Mouse (Mus musculus) forebrain, embryonic 12.5 days (tissue): ENCODE measurements around the gene Ccdc148. TPM values are rescaled to one million over a fixed set of nuclear protein-coding genes. Genes with fewer than 3 reads are reported as not detected.

Experiments used
- ATAC-seq: fragments of 200-750 bp; cut with Nextera tagmentation; 2 replicates; pipeline ENCODE4 v1.8.0; 2017; ENCODE audit warnings: moderate TSS enrichment; ENCODE audit not compliant: low FRiP score
- H3K27ac ChIP-seq: fragments of 300-500 bp; sonication (generic); 2 replicates; pipeline ENCODE4 v1.5.1; 2016; ENCODE audit warnings: mild to moderate bottlenecking
- H3K27me3 ChIP-seq: fragments of 300-500 bp; sonication (generic); 2 replicates; pipeline ENCODE4 v1.6.1; 2016; ENCODE audit warnings: mild to moderate bottlenecking
- H3K36me3 ChIP-seq: fragments of 300-500 bp; sonication (generic); replicated peaks from 2 replicates; pipeline ENCODE4 v1.6.1; 2016; ENCODE audit warnings: mild to moderate bottlenecking
- H3K4me1 ChIP-seq: fragments of 300-500 bp; sonication (generic); 2 replicates; pipeline ENCODE4 v1.6.1; 2016
- H3K4me2 ChIP-seq: fragments of 300-500 bp; sonication (generic); 2 replicates; pipeline ENCODE4 v1.6.1; 2016; ENCODE audit warnings: mild to moderate bottlenecking, moderate library complexity
- H3K4me3 ChIP-seq: fragments of 300-500 bp; sonication (generic); replicated peaks from 2 replicates; pipeline ENCODE4 v1.5.1; 2016; ENCODE audit warnings: mild to moderate bottlenecking
- H3K9ac ChIP-seq: fragments of 300-500 bp; sonication (generic); 2 replicates; pipeline ENCODE4 v1.6.1; 2016; ENCODE audit warnings: mild to moderate bottlenecking
- H3K9me3 ChIP-seq: fragments of 300-500 bp; sonication (generic); 2 replicates; pipeline ENCODE4 v1.6.1; 2016
- WGBS: fragments of 180-500 bp; shearing (Covaris S2); methylation state at CpG from one replicate; pipeline ENCODE4 v1.1.7; 2016; 5-methylcytosine and 5-hydroxymethylcytosine counted together
- polyA plus RNA-seq: library from polyadenylated mRNA; unstranded; fragments of >200 nt; fragmentation: Nextera tagmentation; extraction: Ambion mirVana; gene quantifications from 2 replicates; pipeline ENCODE4 v1.2.1, GENCODE M21; 2016

Gene Ccdc148
- polyA plus RNA-seq, 1 experiment from 2014 or later: 2.4 TPM

DNA sequence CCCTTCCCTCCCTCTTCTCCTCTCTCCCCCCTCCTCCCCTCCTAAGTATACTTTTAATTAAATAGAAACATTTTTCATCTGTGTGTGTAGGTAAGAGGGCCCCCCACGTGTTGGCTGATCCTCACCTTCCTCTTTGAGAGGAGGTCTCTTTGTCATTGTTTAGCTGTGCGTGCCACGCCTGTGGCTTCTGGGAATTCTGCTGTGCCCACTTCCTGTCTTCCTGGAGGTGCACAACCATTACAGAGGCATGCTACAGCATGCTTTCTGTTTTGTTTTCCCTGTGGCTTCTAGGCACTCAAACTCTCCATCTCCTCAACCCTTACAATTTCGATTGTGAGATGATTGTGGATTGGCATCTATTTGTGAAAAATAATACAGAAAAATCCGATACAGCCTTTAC is 11.1 kb upstream of the Ccdc148 start:
- H3K4me2 ChIP-seq: no peak overlapping the region
- no peaks in the 10 kb centered on the region for H3K36me3 ChIP-seq
- H3K9ac ChIP-seq: no peak overlapping the region
- ATAC-seq: no peak
- no peaks in the 10 kb centered on the region for H3K9me3 ChIP-seq
- no peak overlapping the region for H3K27ac ChIP-seq
- H3K27me3 ChIP-seq: no peaks in the 10 kb centered on the region
- H3K4me3 ChIP-seq: no peak overlapping the region
- 0 out of 2 replicates have a peak, but pooled peaks cover 5% of the 10 kb centered on the region for H3K4me1 ChIP-seq
- WGBS: 86% methylated on average over 5 of the region's 5 CpGs

DNA sequence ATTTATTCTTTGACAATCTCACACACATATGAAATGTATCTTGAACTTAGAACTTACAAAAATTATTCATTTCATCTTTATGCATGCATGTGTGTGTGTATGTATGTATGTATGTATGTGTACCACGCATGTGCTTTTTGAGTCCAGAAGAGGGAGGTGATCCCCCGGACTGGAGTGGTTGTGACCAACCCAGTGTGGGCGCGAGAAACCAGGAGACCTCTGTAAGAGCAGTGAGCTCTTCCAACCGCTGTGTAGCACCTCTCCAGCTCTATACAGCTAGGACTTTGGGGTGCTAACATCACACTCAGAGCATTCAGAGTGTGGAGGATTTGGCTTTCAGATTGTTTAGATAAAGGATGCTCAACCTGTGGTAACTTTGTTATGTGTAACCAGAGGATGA is 10.1 kb upstream of the Ccdc148 start:
- 0 out of 2 replicates have a peak, but pooled peaks cover 5% of the 10 kb centered on the region for H3K4me1 ChIP-seq
- H3K36me3 ChIP-seq: no peaks in the 10 kb centered on the region
- no peak overlapping the region for H3K9ac ChIP-seq
- H3K27ac ChIP-seq: no peak overlapping the region
- WGBS: 97% methylated on average over 5 of the region's 5 CpGs
- no peak for ATAC-seq
- H3K4me3 ChIP-seq: no peak overlapping the region
- no peaks in the 10 kb centered on the region for H3K27me3 ChIP-seq
- H3K9me3 ChIP-seq: no peaks in the 10 kb centered on the region
- H3K4me2 ChIP-seq: no peak overlapping the region

DNA sequence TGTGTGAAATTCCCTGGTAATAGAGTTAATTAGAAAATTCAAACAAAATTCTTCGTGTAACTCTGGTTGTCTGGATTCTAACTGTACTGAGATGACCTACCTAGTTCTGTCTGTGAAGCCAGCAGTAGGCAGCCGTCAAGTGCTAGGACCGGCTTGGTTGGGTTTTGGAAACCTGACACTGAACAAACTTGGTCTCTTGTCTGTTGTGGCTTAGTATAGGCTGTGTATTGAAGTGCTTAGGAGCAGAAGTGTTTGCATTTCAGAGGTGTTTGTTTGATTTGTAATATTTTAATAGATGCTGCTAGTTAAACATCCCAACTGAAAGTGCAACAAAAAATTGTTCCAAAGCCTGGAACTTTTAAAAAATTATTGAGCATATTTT is 9.7 kb upstream of the Ccdc148 start:
- no peaks in the 10 kb centered on the region for H3K27me3 ChIP-seq
- ATAC-seq: no peak
- 87% methylated on average over 3 of the region's 3 CpGs for WGBS

DNA sequence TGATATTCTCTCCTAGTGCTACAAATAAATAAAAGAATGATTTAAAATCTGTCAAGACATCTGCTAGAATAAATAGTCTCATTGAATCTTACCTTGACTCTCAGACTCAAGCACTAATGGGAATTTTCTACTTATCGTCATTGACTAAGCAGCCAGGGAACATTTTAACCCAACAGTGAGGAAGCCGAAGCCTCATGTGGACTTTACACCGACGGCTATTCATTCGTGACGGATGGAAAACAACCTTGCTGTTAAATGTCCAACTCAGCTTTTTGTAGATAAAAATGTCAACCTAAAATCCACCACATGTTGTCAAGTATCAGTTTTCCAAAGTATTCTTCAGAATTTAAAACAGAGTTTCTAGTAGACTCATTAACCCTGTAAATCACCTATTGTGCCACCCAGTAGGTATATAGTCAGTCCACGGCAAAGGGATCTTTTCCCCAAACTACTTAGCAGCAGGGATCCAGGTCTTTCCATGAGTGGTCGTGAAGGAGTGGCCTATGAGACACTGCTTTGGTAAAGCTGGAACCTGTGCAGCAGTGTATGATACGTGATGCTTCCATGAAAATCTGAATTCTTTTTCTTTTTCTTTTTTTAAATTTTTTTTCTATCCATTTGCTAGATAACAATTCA is 9.2 kb upstream of the Ccdc148 start:
- H3K27me3 ChIP-seq: no peaks in the 10 kb centered on the region
- H3K27ac ChIP-seq: no peak overlapping the region
- H3K9ac ChIP-seq: no peak overlapping the region
- no peaks in the 10 kb centered on the region for H3K9me3 ChIP-seq
- no peak overlapping the region for H3K4me2 ChIP-seq
- 0 out of 2 replicates have a peak, but pooled peaks cover 5% of the 10 kb centered on the region for H3K4me1 ChIP-seq
- WGBS: 77% methylated on average over 9 of the region's 9 CpGs
- H3K4me3 ChIP-seq: no peak overlapping the region
- ATAC-seq: no peak
- H3K36me3 ChIP-seq: no peaks in the 10 kb centered on the region

More for the DNA sequence above, 9.7 kb upstream of the Ccdc148 start:
- Histone ChIP-seq H3K9ac (no peak overlapping the region), H3K9me3 (no peaks in the 10 kb centered on the region), H3K4me3 (no peak overlapping the region), H3K4me2 (no peak overlapping the region), H3K36me3 (no peaks in the 10 kb centered on the region), H3K27ac (no peak overlapping the region), H3K4me1 (0 out of 2 replicates have a peak, but pooled peaks cover 5% of the 10 kb centered on the region)

DNA sequence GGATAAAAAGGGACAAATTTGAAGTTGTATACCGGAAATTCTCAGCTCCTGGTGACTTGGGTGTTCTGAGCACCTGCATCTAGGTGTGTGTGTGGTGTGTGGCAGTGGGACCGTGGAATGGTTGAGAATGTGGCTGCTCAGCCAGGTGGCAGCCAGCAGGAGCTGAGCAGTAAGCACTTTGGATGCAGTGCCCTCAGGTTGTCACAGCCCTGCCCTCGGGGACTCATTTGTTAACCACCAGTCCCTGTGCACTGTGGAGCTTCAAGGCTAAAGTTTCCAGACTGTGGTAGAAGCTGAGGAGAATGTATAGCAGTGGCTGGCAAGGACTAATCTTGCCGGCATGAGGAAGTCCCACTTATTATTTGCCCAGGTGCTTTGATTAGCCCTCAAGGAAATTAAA is 7.3 kb upstream of the Ccdc148 start:
- WGBS: 92% methylated on average over 4 of the region's 4 CpGs

DNA sequence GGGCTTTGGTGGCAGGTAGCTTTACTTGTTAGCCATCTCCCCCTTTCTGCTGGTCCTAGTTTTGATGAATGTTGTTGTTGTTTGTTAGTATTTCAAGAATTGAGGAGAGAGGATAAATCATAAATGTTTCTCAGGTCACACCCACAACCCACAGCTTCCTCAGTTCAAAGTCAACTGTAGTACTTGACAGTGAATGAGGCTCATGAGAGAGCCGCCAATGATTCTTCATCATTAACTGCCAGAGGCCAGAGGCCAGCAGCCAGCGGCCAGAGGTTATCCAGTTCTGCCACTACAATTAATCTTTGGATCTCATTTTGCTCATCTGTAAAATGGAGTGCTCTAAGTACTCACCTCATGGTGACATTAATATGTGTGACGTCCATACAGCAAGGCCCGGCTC is 6.5 kb upstream of the Ccdc148 start:
- Histone ChIP-seq H3K27ac (no peak overlapping the region), H3K36me3 (no peaks in the 10 kb centered on the region), H3K9me3 (no peaks in the 10 kb centered on the region), H3K9ac (no peak overlapping the region), H3K4me1 (peaks cover 14% of the 10 kb centered on the region), H3K4me3 (no peak overlapping the region), H3K4me2 (no peak overlapping the region), H3K27me3 (no peaks in the 10 kb centered on the region)
- WGBS: 91% methylated on average over 4 of the region's 4 CpGs
- no peak for ATAC-seq

More for the DNA sequence above, 7.3 kb upstream of the Ccdc148 start:
- Histone ChIP-seq H3K4me2 (no peak overlapping the region), H3K9me3 (no peaks in the 10 kb centered on the region), H3K36me3 (no peaks in the 10 kb centered on the region), H3K27ac (no peak overlapping the region), H3K27me3 (no peaks in the 10 kb centered on the region), H3K4me1 (peaks cover 10% of the 10 kb centered on the region), H3K9ac (no peak overlapping the region), H3K4me3 (no peak overlapping the region)
- no peak for ATAC-seq

DNA sequence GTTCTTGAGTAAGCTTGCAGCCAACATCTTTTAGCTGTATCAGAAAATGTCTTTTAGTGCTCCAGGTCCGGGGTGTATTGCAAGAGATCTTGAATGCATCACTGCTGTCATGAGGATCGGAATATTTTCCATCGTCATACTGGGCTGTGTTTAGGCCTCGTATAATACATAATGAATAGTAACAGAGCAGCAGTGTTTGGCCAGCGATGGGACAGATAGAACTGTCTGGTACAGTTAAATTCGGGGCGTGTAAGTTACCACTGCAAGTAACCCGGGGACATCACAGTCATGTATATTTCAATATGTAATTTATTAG is 1.8 kb upstream of the Ccdc148 start:
- WGBS: 33% methylated on average over 8 of the region's 8 CpGs
- peak overlapping the region; percentile 84 for H3K9ac ChIP-seq
- no peak overlapping the region for H3K27ac ChIP-seq
- H3K4me3 ChIP-seq: peak overlapping the region; percentile 86
- no peaks in the 10 kb centered on the region for H3K9me3 ChIP-seq
- H3K36me3 ChIP-seq: no peaks in the 10 kb centered on the region
- H3K27me3 ChIP-seq: no peaks in the 10 kb centered on the region
- peak overlapping the region; percentile 80 for H3K4me2 ChIP-seq
- H3K4me1 ChIP-seq: peaks cover 18% of the 10 kb centered on the region
- ATAC-seq: no peak

DNA sequence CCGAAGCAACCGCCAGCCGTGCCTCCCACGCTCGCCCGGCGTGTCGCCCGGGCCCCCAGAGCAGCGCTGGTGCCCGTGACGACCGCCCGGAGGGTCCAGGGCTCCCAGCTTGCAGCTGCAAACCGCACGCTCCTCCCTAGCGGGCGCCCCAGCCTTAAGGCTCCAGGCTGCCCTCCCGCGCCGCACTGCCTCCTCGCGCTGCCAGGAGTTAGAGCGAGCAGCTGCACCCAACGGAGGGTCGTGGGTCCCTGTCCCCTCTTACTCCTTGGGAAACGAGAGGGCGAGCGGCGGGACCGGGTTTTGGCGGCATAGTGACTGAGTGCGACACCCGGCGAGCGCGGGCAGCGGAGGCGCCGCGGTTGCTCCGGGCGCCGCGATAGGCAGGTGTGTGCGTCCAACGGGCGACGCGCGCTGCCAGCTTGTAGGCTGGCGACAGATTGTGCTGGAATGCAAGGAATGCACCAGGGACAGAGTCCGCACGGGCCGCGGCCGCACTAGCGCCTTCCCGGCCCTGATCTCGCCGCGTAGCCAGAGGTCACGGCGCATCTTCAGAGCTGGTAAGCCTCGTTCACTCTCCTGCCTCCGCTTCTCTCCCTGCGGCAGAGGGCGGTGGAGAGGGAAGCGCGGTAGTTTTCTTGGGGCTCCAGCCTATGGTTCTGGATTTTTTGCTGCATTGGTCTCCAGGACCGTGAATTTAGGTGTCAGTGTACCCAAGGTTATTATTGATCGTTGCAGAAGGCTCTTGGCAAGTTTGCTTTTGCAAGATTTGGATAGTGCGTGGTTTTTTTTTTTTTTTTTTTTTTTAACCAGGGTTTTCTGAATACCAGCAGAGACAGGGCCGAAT is 1.2 kb upstream of the Ccdc148 start:
- no peaks in the 10 kb centered on the region for H3K27me3 ChIP-seq
- ATAC-seq: peak; percentile 69
- peak overlapping the region; percentile 84 for H3K9ac ChIP-seq
- H3K9me3 ChIP-seq: no peaks in the 10 kb centered on the region
- WGBS: 2% methylated on average over 74 of the region's 74 CpGs
- peak overlapping the region; percentile 80 for H3K4me2 ChIP-seq
- peaks cover 18% of the 10 kb centered on the region for H3K4me1 ChIP-seq
- H3K36me3 ChIP-seq: no peaks in the 10 kb centered on the region
- peak overlapping the region; percentile 86 for H3K27ac ChIP-seq
- peak overlapping the region; percentile 86 for H3K4me3 ChIP-seq

DNA sequence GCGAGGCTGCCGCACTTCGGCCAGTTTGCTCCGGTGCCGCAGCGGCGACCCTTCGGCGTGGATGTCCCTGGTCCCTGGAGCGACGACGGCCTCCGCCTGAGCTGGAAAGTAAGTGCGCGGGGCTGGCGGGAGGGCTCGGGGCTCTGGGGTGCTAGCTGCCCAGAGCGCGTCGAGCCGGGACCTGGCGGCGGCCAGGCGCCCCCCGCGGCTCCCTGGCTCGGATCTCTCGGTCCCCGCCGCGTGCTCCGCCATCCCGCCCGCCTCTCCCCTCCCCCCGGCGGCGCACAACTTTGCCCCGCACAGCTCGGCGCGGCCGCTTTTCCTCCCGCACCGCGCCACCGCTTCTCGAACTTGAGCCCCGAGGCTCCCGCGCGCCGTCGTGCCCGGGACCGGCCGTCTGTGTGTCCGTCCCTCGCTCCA is 548 bp upstream of the Ccdc148 start:
- peak; percentile 66 for ATAC-seq
- Histone ChIP-seq H3K9me3 (no peaks in the 10 kb centered on the region), H3K9ac (peak overlapping the region; percentile 84), H3K27ac (peak overlapping the region; percentile 86), H3K4me2 (peak overlapping the region; percentile 80), H3K4me3 (peak overlapping the region; percentile 86), H3K27me3 (no peaks in the 10 kb centered on the region), H3K36me3 (no peaks in the 10 kb centered on the region), H3K4me1 (peaks cover 18% of the 10 kb centered on the region)
- WGBS: 0% methylated on average over 47 of the region's 58 CpGs

DNA sequence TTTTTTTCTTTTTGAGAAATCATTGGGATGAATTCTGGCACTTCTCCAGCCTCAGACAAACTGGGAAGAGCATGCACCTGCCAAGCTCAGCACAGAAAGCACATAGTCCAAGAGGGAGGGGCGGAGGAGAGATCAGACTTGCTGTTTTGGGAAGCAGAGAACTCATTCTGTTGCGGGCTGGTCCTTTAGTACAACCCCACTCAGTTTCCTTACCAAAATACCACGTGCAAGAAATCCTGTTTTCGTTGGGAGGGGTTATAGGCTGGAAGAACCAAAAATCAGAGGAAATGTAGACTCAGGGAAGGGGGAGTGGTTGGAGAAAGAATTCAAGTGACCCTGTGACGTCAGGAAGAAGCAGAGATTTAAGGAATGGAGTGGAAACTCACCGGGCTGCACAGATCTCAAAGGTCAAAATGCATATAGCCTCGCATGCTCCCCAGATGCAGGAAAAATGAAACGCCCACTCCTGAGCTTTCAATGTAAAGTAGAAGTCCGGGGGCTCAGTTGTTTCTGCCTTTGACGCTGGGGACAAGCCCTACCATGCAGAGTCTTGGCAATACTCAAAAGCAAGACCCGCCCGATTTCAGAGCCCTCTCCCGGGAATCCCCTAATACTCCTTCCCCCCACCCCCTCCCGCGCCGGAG is 400 bp downstream of the Ccdc148 start:
- Histone ChIP-seq H3K27me3 (no peaks in the 10 kb centered on the region), H3K36me3 (no peaks in the 10 kb centered on the region), H3K4me3 (peak overlapping the region; percentile 86), H3K9me3 (no peaks in the 10 kb centered on the region), H3K4me2 (peak overlapping the region; percentile 80), H3K9ac (peak overlapping the region; percentile 38), H3K4me1 (peaks cover 18% of the 10 kb centered on the region), H3K27ac (peak overlapping the region; percentile 46)
- WGBS: under 1% methylated on average over 16 of the region's 16 CpGs
- no peak; the same call in 1 of the 2 replicates for ATAC-seq

DNA sequence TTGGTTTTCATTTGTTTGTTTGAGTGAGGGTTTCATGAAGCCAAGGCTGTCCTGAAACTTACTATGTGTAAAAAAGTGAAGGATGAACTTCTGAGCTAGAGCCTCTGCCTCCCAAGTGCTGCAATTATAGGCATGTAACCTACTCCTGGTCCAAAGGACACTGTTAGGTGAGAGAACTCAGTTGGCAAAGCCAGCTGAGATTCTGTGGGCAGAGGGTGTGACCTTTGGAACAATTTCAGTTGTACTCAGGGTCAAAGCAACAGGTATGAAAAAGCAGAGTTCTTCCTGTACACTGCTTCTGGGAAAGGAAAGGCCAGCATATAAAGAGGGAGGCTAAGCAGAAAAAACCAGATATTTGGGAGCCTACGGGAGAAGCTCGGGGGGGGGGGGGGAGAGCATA is 2.4 kb downstream of the Ccdc148 start:
- no peaks in the 10 kb centered on the region for H3K27me3 ChIP-seq
- no peaks in the 10 kb centered on the region for H3K36me3 ChIP-seq
- no peak overlapping the region for H3K4me2 ChIP-seq
- no peaks in the 10 kb centered on the region for H3K9me3 ChIP-seq
- no peak for ATAC-seq
- 50% methylated on average over 2 of the region's 2 CpGs for WGBS
- H3K4me1 ChIP-seq: peaks cover 12% of the 10 kb centered on the region
- no peak overlapping the region for H3K9ac ChIP-seq
- H3K4me3 ChIP-seq: no peak overlapping the region
- H3K27ac ChIP-seq: no peak overlapping the region

DNA sequence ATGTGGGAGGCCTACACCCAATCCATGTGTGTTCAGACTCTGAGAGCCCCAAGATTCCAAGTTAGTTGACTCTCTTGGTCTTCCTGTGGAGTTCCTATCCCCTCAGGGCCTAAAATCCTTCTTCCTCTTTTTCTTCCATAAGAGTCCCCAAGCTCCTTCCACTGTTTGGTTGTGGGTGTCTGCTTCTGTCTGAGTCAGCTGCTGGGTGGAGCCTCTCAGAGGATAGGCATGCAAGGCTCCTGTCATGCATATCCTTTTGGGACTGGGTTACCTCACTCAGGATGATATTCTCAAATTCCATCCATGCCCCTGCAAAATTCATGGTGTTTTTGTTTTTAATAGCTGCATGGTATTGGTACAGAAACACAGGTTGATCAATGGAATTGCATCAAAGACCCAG is 5.1 kb downstream of the Ccdc148 start:
- H3K36me3 ChIP-seq: no peaks in the 10 kb centered on the region
- no peak overlapping the region for H3K27ac ChIP-seq
- no peaks in the 10 kb centered on the region for H3K9me3 ChIP-seq
- ATAC-seq: no peak
- peaks cover 4% of the 10 kb centered on the region for H3K4me1 ChIP-seq
- H3K4me2 ChIP-seq: no peak overlapping the region
- H3K27me3 ChIP-seq: no peaks in the 10 kb centered on the region
- no peak overlapping the region for H3K9ac ChIP-seq
- no peak overlapping the region for H3K4me3 ChIP-seq
